Comparison of ENCODE assay signal across 9 mouse cellular contexts in the genomic region with DNA sequence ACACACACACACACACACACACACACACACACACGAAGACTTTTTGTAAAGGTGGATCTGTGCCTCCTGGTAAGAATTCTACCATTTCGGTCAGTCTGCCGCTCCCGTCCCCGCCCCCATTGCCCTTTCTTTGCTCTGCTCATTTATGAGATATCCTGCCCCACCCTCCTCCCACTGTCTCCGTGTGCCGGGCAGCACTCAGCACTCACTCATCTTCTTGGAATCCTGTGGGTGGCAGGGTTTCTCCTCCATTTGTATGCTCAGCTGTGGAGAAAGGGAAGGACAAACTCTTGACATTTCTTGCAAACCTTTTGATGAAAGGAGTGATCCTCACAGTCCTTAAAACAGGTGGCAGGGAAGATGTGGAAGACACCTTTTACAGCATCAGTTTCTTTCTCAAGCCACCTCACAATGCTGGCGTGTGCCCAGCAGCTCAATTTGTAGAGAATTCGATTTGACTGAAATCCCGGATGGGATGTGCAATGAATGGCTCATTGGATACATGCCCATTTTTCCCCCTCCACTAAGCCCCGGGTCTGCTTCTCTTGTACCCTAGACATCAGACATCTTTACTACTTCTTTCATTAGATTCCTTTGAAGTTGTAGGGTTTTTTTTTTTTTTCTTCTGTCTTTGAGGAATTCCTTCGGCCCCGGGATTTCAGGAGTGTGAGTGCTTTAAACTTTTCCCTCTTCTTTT.
A peak's percentile ranks its signal among the peaks of the same experiment; 100 is the strongest.
DNase-seq lines count a peak whose midpoint lies in the region; ATAC-seq and TF ChIP-seq lines count a peak whose summit lies in the region.
"Had no signal": no experiment of that assay in that cellular context is flagged by ENCODE, and none has a peak within 500 bp of the region (broad histone marks: within the 10 kb centered on the region; RNA-seq: fewer than 3 reads in every experiment).

No protein-coding gene starts in this region.

- H3K4me3 ChIP-seq in lung, embryonic 14.5 days (ENCODE audit: low read depth, low read length), result no peak overlapping the region

- no peaks in the 10 kb centered on the region for H3K9me3 ChIP-seq in lung, embryonic 14.5 days (ENCODE audit: low read depth, low read length)

- whole genome bisulfite sequencing in lung, embryonic 14.5 days, result 58% methylated on average over 13 of the region's 13 CpGs

- TF ChIP-seq CTCF in Patski (IDR thresholded peaks at IDR 0.05), result no peak
- no peak for TF ChIP-seq CTCF in lung, embryonic 14.5 days (IDR thresholded peaks at IDR 0.05; ENCODE audit: low read depth)

- H3K4me1 ChIP-seq in lung, embryonic 14.5 days (ENCODE audit: insufficient read depth), result 0 out of 2 replicates have a peak, but pooled peaks cover 4% of the 10 kb centered on the region

- peak; percentile 73 for ATAC-seq in Patski
- ATAC-seq in lung, embryonic 14.5 days (ENCODE audit: insufficient read depth), result peak; percentile 44; the same call in 1 of the 2 replicates

- no peaks in the 10 kb centered on the region for H3K27me3 ChIP-seq in Patski
- H3K27me3 ChIP-seq in lung, embryonic 14.5 days (ENCODE audit: insufficient read depth, low read length), result no peaks in the 10 kb centered on the region

- peak; percentile 6 to 16 for DNase-seq in cerebellum, postnatal 14 days
- no peak for DNase-seq in cerebellum, adult 11-12 months
- DNase-seq in layer of hippocampus, adult 9-11 months, result peak; percentile 5
- DNase-seq in layer of hippocampus, adult 9-10 months (ENCODE audit: low spot score), result no peak
- DNase-seq in Patski (ENCODE audit: low read depth, low spot score), result no peak
- peak; percentile 17 for DNase-seq in lung, embryonic 14.5 days
- no peak for DNase-seq in adrenal gland, postnatal 36 days
- no peak for DNase-seq in embryo, embryonic 11 days
- DNase-seq: cerebellum, adult 9-11 months had no signal

- no peak overlapping the region for H3K9ac ChIP-seq in lung, embryonic 14.5 days

- POLR2A ChIA-PET in Patski (lab: Charles Lee), result interaction anchor here (0.6 to 1.5 kb wide), 2 partner anchors 10 to 32 kb away, joined by 3 read pairs; no protein-coding TSS in a partner anchor

- H3K4me2 ChIP-seq in lung, embryonic 14.5 days, result no peak overlapping the region

- no peaks in the 10 kb centered on the region for H3K36me3 ChIP-seq in lung, embryonic 14.5 days (ENCODE audit: insufficient read depth)

- CTCF ChIA-PET in Patski (lab: Charles Lee), result interaction anchor here (0.9 to 1.4 kb wide), 2 partner anchors 44 to 71 kb away, joined by 3 to 4 read pairs; no protein-coding TSS in a partner anchor

- in situ Hi-C loops in Patski (cut with MboI; ENCODE audit: low pct_unique_long_range_greater_than_20kb), result no loop called here

- H3K27ac ChIP-seq in lung, embryonic 14.5 days (ENCODE audit: low read depth), result no peak overlapping the region

Comparison
In these comparisons a context has a peak if more than half of its experiments do, and no peak if none do; other contexts are left out.
1. DNase-seq: peak in cerebellum, postnatal 14 days (2 of 2), layer of hippocampus, adult 9-11 months (single experiment) and lung, embryonic 14.5 days (single experiment); none in cerebellum, adult 11-12 months (single experiment), layer of hippocampus, adult 9-10 months (single experiment), Patski (single experiment), adrenal gland, postnatal 36 days (0 of 2) and embryo, embryonic 11 days (single experiment).